Mouse (Mus musculus) liver, adult 2 months (tissue): ENCODE data around the gene Sgsm3. TPM values are rescaled to one million over a fixed set of nuclear protein-coding genes. Genes with fewer than 3 reads are reported as not detected.

Source experiments
- DNase-seq: peaks from one replicate; pipeline ENCODE4 v3.0.0-alpha.2; 2011; ENCODE audit warnings: low read depth, low spot score; ENCODE audit errors: extremely low read depth
- H3K27ac ChIP-seq: fragments of 200-500 bp; replicated peaks from 2 replicates; pipeline ENCODE4 v1.5.1; 2012; ENCODE audit warnings: low read depth, mild to moderate bottlenecking, control low read depth, inconsistent platforms, low read length; ENCODE audit not compliant: insufficient read depth
- H3K27me3 ChIP-seq: fragments of 200-500 bp; 2 replicates; pipeline ENCODE4 v1.6.1; 2012; ENCODE audit warnings: mild to moderate bottlenecking, moderate library complexity, low read length, inconsistent platforms; ENCODE audit not compliant: control insufficient read depth, insufficient read depth
- H3K36me3 ChIP-seq: fragments of 200-500 bp; 2 replicates; pipeline ENCODE4 v1.6.1; 2012; ENCODE audit warnings: low read length, inconsistent platforms; ENCODE audit not compliant: control insufficient read depth, insufficient read depth
- H3K4me1 ChIP-seq: fragments of 200-500 bp; 2 replicates; pipeline ENCODE4 v1.6.1; 2011; ENCODE audit warnings: low read length; ENCODE audit not compliant: control insufficient read depth, insufficient read depth
- H3K4me3 ChIP-seq: fragments of 200-500 bp; 2 replicates; pipeline ENCODE4 v1.5.1; 2011; ENCODE audit warnings: low read depth, mild to moderate bottlenecking, control low read depth, low read length, moderate library complexity; ENCODE audit not compliant: insufficient read depth
- H3K79me2 ChIP-seq: fragments of 200-500 bp; 2 replicates; pipeline ENCODE4 v1.6.1; 2012; ENCODE audit warnings: inconsistent platforms, mild to moderate bottlenecking, low read length, moderate library complexity; ENCODE audit not compliant: control insufficient read depth, insufficient read depth
- H3K9ac ChIP-seq: fragments of 200-500 bp; 2 replicates; pipeline ENCODE4 v1.6.1; 2012; ENCODE audit warnings: low read depth, mild to moderate bottlenecking, control low read depth, inconsistent platforms, low read length
- CTCF ChIP-seq: fragments of 200-500 bp; IDR thresholded peaks from 2 replicates; pipeline ENCODE4 v1.5.1; 2011; ENCODE audit warnings: low read depth, low read length, control low read depth
- POLR2A ChIP-seq: fragments of 200-500 bp; IDR thresholded peaks from 2 replicates; pipeline ENCODE4 v1.6.1; 2011; ENCODE audit warnings: low read length, control low read depth; ENCODE audit not compliant: insufficient read depth; ENCODE audit errors: extremely low read depth
- WGBS: fragments of 180-500 bp; shearing (Covaris S2); methylation state at CpG from one replicate; pipeline ENCODE4 v1.1.7; 2018; 5-methylcytosine and 5-hydroxymethylcytosine counted together
- polyA plus RNA-seq: library from polyadenylated mRNA; depleted of rRNA; stranded (reverse); fragments of >200 nt; gene quantifications from 2 replicates; pipeline ENCODE4 v1.2.3, GENCODE M21; 2012
- total RNA-seq: library from RNA; depleted of rRNA; stranded (reverse); fragments of >200 nt; gene quantifications from 2 replicates; pipeline ENCODE4 v1.2.3, GENCODE M21; 2014

Gene Sgsm3
- total and polyA plus RNA-seq, 2 experiments = 5.2 to 13.0 TPM

DNA sequence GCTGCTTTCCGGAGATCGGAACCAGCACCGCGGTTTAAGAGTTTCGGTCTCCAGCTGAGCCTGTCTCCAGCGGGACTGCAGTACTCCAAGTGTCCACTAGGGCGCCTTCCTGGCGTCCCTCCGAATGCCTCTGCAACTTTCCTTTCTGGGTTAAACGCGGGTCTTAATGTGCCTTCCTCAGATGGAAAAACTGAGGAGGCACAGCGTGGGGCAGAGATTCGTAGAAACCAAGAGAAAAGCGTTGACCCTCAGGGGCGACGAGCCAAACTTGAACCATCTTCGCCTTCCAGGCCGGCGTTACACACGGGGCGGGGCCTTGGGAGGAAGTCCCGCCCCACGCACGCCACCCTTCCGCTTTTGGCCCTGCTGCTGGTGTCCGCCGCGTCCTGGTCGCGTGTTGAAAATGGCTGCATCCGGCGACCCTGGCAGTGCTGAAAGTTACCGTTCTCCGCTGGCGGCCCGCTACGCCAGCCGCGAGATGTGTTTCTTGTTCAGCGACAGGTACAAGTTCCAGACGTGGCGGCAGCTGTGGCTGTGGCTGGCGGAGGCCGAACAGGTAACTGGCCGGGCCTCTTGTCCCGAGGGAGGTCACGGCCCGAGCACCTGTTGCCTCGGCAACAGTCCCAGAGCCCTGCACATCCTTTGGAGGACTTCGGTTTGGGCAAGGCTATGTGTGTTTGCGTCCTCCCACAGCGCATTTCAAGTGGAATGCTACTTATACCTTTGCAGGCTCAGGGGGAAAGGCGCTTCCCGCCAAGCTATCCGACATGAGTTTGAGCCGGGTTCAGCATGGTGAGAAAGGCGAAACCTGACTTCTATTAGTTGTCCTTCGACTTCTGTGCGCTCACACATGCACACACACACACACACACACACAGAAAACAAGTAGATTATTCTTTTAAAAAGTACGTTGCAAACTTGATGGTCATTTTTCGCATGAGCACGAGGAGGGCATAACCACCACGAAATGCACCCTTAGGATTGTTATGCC lies 29.1 kb upstream of the Sgsm3 start, which contains the start of gene Adsl:
Adsl (plus strand) TSS at position 346 of the 991 bp plus-strand sequence.
- Histone ChIP-seq H3K4me1 (peaks cover 2% of the 10 kb centered on the region; the same call in 1 of the 2 replicates), H3K9ac (peak within 1 kb of the TSS; percentile 82), H3K27me3 (no peaks in the 10 kb centered on the region), H3K27ac (peak within 1 kb of the TSS; percentile 71), H3K79me2 (peaks cover 14% of the 10 kb centered on the region; the same call in 1 of the 2 replicates), H3K36me3 (0 out of 2 replicates have a peak, but pooled peaks cover 2% of the 10 kb centered on the region), H3K4me3 (peak within 1 kb of the TSS; percentile 87)
- under 1% methylated on average over 63 of the region's 63 CpGs for WGBS
- DNase-seq = peak; percentile 77
- peak; percentile 91 for TF ChIP-seq CTCF
- peak; percentile 35; the same call in 1 of the 2 replicates for TF ChIP-seq POLR2A

GRCm38 (mm10) chr15:80949431-80949830 lies 28.1 kb upstream of the Sgsm3 start:
- no peak for TF ChIP-seq CTCF
- TF ChIP-seq POLR2A = no peak
- peaks cover 8% of the 10 kb centered on the region for H3K36me3 ChIP-seq
- H3K4me1 ChIP-seq = peaks cover 2% of the 10 kb centered on the region; the same call in 1 of the 2 replicates
- peaks cover 14% of the 10 kb centered on the region; the same call in 1 of the 2 replicates for H3K79me2 ChIP-seq
- WGBS = 67% methylated on average over 4 of the region's 4 CpGs
- H3K27me3 ChIP-seq = no peaks in the 10 kb centered on the region
- H3K27ac ChIP-seq = no peak overlapping the region
- H3K4me3 ChIP-seq = no peak overlapping the region
- no peak overlapping the region for H3K9ac ChIP-seq
- no peak for DNase-seq

DNA sequence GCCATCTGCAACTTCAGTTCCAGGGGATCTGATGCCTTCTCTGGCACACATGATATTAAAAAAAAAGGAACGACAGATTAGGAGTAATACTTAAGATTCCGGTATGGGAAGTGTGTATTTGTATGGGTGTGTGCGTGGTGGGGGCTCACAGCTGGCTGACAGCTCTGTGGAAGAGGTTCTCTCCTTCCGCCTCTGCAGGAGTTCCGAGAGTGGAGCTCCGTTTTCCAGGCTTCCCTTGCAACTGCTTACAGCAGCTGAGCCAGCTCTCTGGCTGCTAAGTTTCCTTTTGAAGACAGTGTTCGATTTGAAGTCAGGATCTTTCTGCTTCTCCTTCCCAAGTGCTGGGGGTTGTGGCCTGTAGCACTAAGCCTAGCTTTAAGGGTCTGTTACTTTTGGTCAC lies 27.5 kb upstream of the Sgsm3 start:
- H3K27me3 ChIP-seq = no peaks in the 10 kb centered on the region
- no peak for TF ChIP-seq POLR2A
- no peak for TF ChIP-seq CTCF
- H3K4me1 ChIP-seq = peaks cover 2% of the 10 kb centered on the region; the same call in 1 of the 2 replicates
- 89% methylated on average over 7 of the region's 7 CpGs for WGBS
- H3K27ac ChIP-seq = no peak overlapping the region
- peaks cover 14% of the 10 kb centered on the region; the same call in 1 of the 2 replicates for H3K79me2 ChIP-seq
- no peak overlapping the region for H3K4me3 ChIP-seq
- DNase-seq = no peak
- H3K9ac ChIP-seq = no peak overlapping the region
- peaks cover 14% of the 10 kb centered on the region for H3K36me3 ChIP-seq

DNA sequence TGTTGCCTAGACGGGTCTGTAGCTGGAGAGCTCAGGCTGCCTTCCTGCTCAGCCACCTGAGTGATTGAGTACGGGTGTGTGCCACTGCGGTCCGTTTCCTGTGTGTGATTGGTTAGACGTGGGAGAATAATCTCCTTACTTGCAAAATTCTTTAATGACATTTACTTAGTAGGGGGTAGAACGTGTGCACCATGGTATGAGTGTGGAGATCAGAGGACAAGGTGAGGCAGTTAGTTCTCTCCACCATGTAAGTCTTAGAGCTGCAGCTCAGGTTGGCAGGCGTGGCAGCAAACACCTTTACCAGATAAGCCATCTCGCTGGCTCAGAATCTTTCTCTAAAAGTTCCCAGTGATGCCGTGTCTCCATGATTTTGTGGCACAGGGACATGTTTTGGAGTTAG lies 23.6 kb upstream of the Sgsm3 start:
- DNase-seq = no peak
- Histone ChIP-seq H3K9ac (no peak overlapping the region), H3K4me3 (no peak overlapping the region), H3K27me3 (no peaks in the 10 kb centered on the region), H3K79me2 (peaks cover 8% of the 10 kb centered on the region; the same call in 1 of the 2 replicates), H3K27ac (no peak overlapping the region), H3K36me3 (peaks cover 37% of the 10 kb centered on the region), H3K4me1 (peaks cover under 1% of the 10 kb centered on the region; the same call in 1 of the 2 replicates)
- no peak for TF ChIP-seq CTCF
- TF ChIP-seq POLR2A = no peak
- WGBS = 89% methylated on average over 9 of the region's 9 CpGs

- Histone ChIP-seq H3K9ac (no peak overlapping the region), H3K4me1 (no peaks in the 10 kb centered on the region), H3K36me3 (peaks cover 42% of the 10 kb centered on the region), H3K27me3 (no peaks in the 10 kb centered on the region), H3K4me3 (no peak overlapping the region), H3K27ac (no peak overlapping the region), H3K79me2 (peaks cover under 1% of the 10 kb centered on the region; the same call in 1 of the 2 replicates)
- TF ChIP-seq CTCF (no peak), POLR2A (no peak)
- DNase-seq = no peak
- WGBS = 94% methylated on average over 3 of the region's 3 CpGs
Observed at GRCm38 (mm10) chr15:80954861-80955260, 22.7 kb upstream of the Sgsm3 start.
